Mouse (Mus musculus): ENCODE data around the gene Hs6st1. TPM values are rescaled to one million over a fixed set of nuclear protein-coding genes. Genes with fewer than 3 reads are reported as not detected.

The Hs6st1 gene
- total RNA-seq, 2 experiments from 2014 or later = 23.0 to 23.1 TPM

DNA sequence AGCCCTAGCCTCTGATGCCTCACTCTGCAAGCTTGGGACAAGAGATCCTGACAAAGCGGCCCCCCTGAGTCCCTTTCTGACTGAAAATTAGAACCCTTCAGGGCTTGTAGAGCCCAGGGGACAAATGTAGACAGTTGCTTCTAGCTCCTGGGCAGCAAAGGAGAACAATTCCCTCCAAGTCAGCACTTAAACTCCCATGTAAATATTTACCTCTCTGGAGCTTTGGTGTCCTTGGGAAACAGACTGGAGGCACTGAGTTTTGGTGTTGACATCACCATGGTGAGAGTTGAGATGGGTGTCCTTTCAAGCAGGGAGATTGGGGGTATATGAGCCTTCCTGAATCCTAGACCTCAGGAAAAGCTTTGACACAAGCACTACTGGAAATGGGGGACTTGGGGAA is 10.1 kb downstream of the Hs6st1 start:
- intact Hi-C loops (cut with DNase I) = no loop called here

DNA sequence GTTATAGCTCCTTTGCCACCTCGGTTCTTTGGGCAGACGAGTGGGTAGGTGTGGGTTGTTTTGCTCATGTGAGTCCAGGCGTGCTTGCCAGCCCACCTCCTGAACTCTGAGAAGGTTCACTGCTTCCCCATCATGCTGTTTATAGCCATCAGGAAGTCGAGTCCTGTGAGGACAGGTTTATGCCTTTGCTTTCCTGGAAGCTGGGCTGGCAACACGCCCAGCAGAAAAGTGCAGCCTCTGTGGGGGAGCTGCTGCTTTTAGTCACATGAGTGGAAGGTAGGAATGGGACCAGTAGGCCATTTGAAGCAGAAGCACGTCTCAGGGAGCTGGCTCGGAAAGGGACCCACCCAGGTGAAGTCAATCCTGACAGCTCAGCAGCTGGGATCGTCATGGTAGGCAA is 11.5 kb downstream of the Hs6st1 start:
- DNase-seq (ENCODE audit: low spot score) = no peak
- intact Hi-C loops (cut with DNase I) = loop anchor here (5.0 kb wide), 1 partner anchor 48 kb away; no protein-coding TSS in a partner anchor

More for the DNA sequence above, 10.1 kb downstream of the Hs6st1 start:
- no peak for DNase-seq (ENCODE audit: low spot score)

DNA sequence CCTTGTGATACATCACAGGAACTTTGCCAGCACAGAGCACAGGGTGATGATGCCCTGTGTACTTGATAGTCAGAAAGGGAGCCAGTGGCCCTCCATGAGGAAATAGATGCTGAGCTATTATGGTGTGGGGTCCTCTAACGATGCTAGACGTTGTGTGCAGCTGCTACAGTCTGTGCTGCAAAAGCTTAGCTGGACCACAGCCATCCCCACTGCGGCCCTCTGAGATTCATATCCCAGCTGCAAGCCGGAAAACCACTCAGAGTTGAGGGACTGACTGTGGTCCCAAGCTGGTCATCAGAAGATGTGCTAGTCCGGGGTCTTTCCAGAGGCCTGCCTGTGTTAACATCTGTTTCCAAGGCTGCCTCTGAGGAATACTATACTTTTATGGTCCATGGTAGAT is 12.8 kb downstream of the Hs6st1 start:
- intact Hi-C loops (cut with DNase I) = loop anchor here (5.0 kb wide), 1 partner anchor 46 kb away; no protein-coding TSS in a partner anchor

DNA sequence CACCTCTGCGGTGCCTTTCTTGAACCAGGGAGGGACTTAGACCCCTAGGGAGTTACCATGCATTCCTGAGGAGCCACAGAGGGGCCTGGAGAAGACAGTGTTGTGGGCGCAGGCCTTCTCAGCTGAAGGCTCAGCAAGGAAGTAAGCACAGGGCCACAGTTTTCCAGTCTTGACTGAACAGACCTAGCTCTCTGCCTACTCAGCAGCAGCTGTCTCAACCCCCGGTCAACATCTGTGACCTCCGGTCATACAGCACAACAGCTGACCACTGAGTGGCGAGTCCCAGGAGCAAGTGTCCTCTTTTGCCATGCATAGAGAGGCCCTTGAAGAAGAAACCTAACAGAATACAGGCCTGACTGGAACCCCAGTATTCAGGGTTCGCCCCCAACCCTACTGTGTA is 14.0 kb downstream of the Hs6st1 start:
- intact Hi-C loops (cut with DNase I) = loop anchor here (5.0 kb wide), 1 partner anchor 45 kb away; no protein-coding TSS in a partner anchor
- DNase-seq (ENCODE audit: low spot score) = no peak

More for the DNA sequence above, 12.8 kb downstream of the Hs6st1 start:
- DNase-seq (ENCODE audit: low spot score) = no peak

DNA sequence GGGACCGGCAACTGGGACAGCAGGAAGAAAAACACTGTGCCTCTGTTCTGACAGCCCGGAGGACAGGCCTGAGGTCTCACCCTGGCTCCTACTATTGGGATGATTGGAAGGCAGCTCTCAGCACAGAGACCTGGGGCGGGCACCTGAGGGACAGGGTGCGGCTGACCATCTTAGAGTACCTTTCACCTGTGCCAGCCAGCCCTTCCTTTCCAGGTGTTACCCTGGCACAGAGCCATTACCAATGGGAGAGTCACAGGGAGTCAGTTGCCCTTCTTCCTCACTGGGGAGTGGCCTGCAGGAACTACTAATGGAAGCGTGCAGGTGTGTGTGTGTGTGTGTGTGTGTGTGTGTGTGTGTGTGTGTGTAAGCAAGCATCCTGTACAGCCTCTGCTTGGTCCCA is 15.4 kb downstream of the Hs6st1 start:
- no peak for DNase-seq (ENCODE audit: low spot score)
- intact Hi-C loops (cut with DNase I) = loop anchor here (5.0 kb wide), 1 partner anchor 44 kb away; no protein-coding TSS in a partner anchor

DNA sequence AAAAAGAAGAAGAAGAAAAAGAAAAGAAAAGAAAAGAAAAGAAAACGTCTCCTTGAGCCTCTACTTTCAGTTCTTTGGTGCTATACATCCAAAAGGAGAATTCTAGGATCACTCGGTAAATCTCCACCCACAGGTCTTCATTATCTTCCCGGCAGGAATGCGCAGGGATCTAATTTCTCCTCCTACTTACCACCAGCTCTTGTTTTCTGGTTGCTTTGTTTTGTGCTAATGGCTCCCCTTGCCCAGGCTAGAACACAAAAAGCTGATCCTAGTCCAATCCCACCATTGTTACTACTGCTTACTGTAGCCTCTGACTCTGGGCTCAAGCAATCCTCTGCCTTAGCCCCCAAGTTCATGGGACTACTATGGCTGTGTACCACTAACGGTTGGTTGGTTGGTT is 16.9 kb downstream of the Hs6st1 start:
- DNase-seq (ENCODE audit: low spot score) = no peak
- intact Hi-C loops (cut with DNase I) = no loop called here

DNA sequence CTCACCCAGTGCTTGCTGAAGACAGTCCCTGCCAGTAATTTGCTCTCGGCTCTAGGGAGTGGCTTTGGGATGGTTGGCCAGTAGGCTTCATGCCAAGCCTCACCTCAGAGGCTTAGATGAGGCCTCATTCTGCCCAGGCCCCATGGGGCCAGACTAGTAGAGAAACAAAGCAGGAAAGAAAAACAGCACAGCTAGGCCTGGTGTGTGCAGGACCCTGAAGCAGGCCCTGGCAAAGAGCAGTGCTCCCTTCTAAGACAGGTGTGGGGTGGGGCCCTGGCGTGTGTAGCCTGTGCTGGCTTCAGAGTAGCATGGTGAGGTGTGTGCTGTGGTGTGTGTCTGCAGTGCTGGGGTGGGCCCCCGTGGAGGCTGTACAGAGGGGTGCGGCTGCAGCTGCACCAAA is 20.2 kb downstream of the Hs6st1 start:
- DNase-seq (ENCODE audit: low spot score) = no peak

DNA sequence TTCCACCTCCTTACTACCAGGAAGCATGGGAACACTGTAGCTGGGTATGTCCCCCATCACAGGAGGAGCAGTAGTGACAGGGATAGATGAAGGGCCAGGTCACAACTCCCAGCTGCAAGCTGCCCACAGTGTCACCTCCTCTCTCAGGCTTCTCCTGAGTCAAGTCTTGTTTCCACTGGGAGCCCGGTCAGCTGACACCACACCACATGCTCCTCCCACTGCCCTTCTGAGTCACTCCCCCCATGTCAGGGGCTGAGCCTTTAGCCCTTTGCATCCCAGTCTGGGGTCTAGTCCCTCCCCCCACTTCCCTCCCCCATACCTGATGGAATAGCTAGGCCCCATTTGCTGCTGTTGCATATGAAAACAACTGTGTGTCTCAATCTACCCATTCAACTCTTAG is 21.3 kb downstream of the Hs6st1 start:
- intact Hi-C loops (cut with DNase I) = no loop called here
- no peak for DNase-seq (ENCODE audit: low spot score)

More for the DNA sequence above, 20.2 kb downstream of the Hs6st1 start:
- intact Hi-C loops (cut with DNase I) = no loop called here

DNA sequence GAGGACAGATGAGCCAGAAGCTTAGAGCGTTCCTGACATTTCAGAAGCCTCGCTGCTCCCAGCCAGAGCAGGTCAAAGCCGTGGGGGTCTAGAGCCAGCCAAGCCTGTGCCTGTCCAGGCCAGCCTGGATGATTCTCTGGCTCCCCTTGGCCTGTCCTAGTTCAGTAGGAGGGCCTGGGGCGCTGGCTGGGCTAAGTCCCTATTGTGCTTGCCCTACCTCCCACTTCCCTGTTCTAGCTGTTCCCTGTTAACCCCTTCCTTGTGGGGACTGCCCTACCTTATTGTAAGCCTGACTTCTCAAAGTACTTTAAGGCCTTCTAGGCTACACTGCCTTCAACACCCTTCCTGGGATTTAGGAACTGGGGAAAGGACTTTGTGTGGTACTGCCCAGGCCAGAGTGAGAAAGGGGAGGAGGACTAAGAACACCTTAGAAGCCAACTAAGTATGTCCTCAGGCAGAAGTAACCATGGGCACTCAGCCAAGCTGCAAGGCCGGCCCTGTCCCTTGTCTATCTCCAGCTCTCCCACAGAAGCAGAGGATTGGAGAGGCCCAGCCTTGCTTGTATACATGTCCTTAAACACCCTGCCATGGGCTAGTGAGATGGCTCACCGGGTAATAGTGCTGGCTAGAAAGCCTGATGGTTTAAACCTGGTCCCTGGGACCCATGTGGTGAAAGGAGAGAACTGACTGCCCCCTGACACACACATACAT is 22.0 kb downstream of the Hs6st1 start:
- intact Hi-C loops (cut with DNase I) = no loop called here
- DNase-seq (ENCODE audit: low spot score) = no peak

DNA sequence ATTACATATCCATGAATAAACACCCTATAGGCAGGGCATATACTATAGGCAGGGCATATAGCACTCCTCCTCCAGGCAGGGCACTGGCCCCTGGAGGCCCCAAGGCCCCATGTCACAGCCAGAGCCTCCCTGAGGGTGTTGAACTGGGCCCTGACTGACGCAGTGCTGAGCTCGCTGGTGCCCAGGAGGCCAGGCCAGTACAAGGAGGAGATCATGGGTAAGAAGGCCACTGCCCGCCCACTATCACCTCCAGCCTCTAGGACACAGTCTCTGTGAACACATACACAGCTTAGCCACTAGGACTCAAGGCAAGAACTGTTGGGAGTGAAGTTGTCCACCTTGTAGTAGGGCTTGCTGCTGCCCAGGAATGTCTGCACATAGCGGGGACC is 22.5 kb downstream of the Hs6st1 start:
- DNase-seq (ENCODE audit: low spot score) = no peak
- intact Hi-C loops (cut with DNase I) = no loop called here

DNA sequence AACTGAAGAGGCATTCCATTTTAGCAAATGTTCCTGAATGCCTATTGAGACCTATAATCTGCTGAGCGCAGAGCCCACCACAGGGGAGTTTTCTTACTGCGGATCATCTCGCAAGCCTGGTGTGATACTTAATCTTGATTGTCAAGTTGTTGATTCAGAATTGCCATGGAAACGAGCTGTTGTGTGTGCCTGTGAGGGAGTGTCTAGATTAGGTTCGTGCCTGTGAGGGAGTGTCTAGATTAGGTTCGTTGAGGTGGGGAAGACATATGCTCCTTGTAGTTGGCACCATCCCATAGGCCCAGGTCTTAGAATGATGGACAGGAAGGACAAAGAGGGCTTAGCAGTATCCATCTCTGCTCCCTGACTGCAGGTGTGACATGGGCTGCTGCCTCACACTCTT is 23.0 kb downstream of the Hs6st1 start:
- no peak for DNase-seq (ENCODE audit: low spot score)
- intact Hi-C loops (cut with DNase I) = no loop called here

DNA sequence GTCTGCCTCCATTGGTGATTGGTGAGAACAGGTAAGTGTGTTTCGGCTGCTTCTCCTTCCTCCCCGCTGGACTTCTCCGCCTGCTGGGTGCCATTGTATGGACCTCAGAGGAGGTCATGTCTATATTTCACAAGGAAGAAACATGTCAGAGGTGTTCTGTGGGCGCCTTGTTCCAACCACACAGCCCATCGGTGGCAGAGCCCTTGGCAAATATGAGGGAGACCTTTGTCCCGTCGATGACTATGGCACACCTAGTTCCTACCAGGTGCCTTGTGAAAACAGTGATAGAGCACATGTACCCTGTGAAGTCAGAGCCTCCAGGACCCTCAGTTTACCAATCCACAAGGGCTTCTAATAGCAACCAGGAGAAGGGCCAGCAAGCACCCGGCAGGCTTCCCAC is 25.5 kb downstream of the Hs6st1 start:
- intact Hi-C loops (cut with DNase I) = no loop called here
- no peak for DNase-seq (ENCODE audit: low spot score)

DNA sequence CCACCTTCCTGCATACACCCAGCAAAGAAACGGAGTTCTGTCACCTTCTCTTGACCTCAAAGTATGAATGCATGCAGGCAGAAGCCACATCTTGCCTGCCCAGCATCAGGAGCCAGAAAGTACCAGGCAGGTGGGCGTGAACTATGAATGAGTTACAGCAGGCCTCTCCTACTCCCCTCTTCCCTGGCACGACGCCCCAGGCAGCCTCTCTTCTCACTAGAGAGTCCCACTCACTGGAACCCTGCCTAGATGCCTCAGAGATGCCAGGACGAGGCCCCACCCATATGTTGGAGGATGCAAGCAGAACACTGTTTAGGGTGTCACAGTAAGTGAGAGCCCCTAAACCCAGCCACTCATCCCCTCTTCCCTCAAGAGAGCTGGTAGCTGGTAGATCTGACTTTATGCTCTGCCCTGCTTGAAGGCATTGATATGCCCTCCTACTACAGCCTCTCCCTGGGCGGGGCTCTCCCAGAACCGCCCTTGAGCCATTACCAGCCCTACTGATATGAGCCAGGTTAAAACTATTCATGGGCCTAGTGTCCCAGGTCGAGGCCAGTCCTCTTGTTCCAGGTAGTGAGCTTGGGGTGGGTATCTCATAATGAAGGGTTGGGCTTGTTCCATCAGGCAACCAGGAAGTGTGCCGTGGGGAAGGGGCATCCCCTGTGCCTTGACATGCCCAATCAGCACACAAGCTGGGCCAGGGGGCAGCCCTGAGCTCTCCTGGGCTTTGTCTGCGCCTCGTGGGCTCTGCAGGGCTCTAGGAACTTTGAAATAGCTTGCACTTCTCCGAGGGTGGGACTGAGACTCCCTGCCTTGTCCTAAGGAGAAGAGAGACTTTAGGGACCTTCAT is 27.4 kb downstream of the Hs6st1 start:
- no peak for DNase-seq (ENCODE audit: low spot score)
- intact Hi-C loops (cut with DNase I) = no loop called here

DNA sequence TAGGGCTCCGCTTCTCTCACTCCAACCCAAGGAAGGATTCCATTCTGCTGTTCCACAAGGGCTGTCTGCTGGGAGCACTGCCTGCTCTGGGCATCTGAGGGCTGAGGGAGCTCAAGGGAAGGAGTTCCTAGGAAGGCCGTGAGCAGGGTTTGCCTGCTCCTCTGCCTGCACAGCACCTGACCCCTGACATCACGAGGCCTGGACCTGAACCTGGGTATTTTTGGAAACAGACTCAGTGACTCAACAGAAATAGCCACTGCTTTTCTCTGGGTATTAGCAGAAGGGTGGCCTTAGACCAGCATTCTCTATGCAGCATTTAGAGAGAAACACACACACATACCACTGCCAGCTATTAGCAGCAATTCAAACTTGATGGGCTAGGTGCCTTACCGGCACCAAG is 30.2 kb downstream of the Hs6st1 start:
- intact Hi-C loops (cut with DNase I) = no loop called here
- no peak for DNase-seq (ENCODE audit: low spot score)

DNA sequence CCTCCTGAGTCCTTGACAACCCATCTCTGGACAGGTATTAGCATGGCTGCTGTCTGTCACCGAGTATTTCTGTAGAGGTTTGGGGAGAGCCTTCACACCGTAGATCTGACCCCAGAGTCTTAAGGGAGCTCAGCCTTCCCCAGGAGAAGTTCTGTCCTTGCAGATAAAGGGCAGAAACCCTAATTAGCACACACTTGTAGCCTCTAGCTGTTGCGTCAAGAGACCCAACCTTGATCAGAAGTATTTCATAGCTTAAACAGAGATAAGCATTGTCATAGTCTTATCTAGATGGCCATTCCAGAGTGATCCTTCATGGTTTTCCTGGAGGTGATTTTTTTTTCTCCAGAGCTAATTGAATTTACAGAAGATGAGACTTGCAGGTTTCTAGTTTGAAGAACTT is 32.2 kb downstream of the Hs6st1 start:
- intact Hi-C loops (cut with DNase I) = no loop called here
- no peak for DNase-seq (ENCODE audit: low spot score)

DNA sequence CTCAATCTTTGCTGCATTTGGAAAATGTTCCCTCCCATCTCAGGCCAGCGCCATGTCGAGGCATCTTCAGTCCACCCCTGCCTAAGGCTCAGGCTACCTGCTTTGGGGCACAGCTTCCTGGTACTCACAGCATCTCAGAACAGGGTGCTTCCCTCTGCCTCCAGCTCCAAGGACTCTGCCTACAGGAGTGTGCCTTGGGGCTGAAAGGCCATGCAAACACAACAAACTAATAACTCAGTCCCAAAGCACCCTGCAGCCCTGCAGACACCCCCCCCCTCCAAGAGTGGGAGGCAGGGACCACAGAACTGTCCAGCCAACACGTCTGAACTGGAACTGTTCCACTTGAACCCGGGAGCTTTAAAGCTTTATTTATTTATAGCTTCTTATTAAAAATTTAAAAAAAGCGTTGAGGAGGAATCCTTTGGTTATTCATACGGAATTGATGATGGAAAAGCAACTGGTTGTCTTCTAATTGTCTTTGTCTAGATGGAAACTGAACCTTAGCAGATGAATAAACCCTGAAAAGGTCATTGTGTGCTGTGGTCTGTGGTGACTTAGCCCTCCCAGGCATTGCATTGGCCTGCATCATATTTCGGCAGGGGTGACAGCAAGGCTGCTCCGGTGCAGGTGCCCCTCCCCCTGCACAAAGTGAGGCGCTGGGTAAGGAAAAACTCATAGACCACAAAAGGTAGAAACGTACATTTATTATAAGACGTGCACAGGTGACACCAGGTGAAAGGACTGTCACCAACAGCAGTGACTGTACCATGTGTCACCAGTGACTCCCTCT is 37.9 kb downstream of the Hs6st1 start:
- intact Hi-C loops (cut with DNase I) = no loop called here
- no peak for DNase-seq (ENCODE audit: low spot score)

DNA sequence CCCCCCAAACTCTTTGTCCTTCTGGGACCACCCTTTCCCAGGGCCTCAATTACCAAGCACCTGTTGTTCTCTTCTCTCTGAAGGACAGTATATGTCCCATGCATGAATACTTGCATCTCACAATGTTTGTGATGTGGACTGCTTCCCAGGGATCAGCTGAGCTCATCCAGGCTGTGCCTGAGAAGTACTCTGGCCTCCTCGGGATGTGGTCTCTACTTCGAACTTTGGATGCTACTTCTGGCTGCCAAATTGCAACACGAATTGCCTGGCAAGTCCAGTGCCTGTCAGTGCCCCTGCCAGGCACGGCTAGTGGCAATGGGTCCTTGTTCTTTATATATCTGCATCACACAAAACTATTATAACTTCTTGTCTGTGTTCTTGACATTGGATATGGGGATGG is 41.8 kb downstream of the Hs6st1 start:
- no peak for DNase-seq (ENCODE audit: low spot score)
- intact Hi-C loops (cut with DNase I) = no loop called here

DNA sequence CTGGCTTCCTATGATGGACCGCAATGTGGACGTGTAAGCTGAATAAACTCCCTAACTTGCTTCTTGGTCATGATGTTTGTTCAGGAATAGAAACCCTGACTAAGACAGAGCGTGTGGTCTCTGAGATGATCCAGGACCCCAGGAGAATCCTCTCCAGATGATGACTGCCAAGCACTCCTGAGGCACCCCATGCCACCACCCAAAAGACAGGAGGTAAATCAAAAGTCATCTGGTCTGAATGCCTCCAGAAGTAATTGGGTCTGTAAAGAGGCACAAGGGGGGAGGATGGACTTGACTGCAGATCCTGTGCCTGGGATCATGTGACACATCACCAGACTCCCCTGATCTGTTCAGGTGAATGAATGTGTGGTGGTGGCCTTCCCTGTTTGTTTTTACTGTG is 44.5 kb downstream of the Hs6st1 start:
- no peak for DNase-seq (ENCODE audit: low spot score)

DNA sequence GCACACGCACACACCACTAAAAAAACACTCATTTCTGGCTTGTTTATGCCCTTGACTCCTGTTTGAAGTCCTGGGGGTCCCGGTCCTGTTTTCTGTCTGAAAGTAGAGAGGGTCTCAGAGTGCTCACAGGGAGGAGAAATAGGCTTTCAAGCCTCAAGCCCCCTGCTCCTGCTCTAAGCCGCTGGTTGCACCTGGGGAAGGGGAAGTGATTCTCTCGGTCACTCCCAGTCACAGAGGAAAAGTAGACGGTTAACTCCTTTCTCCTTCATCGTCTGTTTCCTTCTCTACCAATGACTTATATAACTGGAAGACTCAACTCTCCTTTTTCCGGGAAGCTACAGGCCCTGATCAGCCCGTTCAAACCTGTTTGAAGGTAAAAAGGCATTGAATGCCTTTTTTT is 45.5 kb downstream of the Hs6st1 start:
- DNase-seq (ENCODE audit: low spot score) = no peak
- intact Hi-C loops (cut with DNase I) = no loop called here

More for the DNA sequence above, 44.5 kb downstream of the Hs6st1 start:
- intact Hi-C loops (cut with DNase I) = no loop called here

DNA sequence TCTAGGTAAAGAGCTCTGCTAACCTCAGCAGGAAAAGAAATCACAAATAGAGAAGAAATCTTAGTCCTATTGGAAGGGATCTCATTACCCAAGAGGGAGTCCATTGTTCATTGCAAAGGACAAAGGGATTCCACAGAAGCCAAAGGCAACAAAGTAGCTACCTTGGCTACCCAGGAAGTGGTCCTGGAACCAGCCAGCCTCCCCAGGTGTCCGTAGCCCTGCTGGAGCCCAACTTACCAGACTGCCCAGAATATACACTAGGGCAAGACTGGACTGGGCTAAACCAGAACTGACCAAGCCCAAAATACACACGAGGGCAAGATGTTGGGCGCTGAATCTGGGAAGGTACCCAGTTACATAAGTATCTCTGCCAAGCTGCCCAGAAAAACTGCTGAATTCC is 46.6 kb downstream of the Hs6st1 start:
- DNase-seq (ENCODE audit: low spot score) = no peak
- intact Hi-C loops (cut with DNase I) = no loop called here
